Mouse (Mus musculus) urinary bladder, adult 18-20 months (tissue): ENCODE results near the gene Rorb.

ENCODE experiments used
- DNase-seq, 2 experiments: peaks; one replicate each; pipeline ENCODE4 v3.0.0; 2022; ENCODE audit warnings: low spot score in 2 of 2, mixed read lengths in 2 of 2

Gene Rorb

GRCm38 (mm10) chr19:19110793-19111427, at the start of gene Rorb:
Gene Rorb, minus strand, starts transcription at chr19:19111196.
- peak; percentile 54 to 58 for DNase-seq

- DNase-seq: no peak
Observed at GRCm38 (mm10) chr19:19148847-19149246, 37.9 kb upstream of the Rorb start.

- DNase-seq: no peak
Observed at GRCm38 (mm10) chr19:19144447-19144846, 33.5 kb upstream of the Rorb start.

GRCm38 (mm10) chr19:19136856-19137255, 25.9 kb upstream of the Rorb start:
- no peak for DNase-seq

GRCm38 (mm10) chr19:19135838-19136237, 24.8 kb upstream of the Rorb start:
- no peak for DNase-seq

- DNase-seq: no peak
Observed at GRCm38 (mm10) chr19:19122324-19122723, 11.3 kb upstream of the Rorb start.

- no peak for DNase-seq
Observed at GRCm38 (mm10) chr19:19112180-19112579, 1.2 kb upstream of the Rorb start.

- DNase-seq: no peak
Observed at GRCm38 (mm10) chr19:19111428-19112170, 603 bp upstream of the Rorb start.

GRCm38 (mm10) chr19:19110011-19110768, 806 bp downstream of the Rorb start:
- DNase-seq: peak in 1 of 2 experiments; percentile 25

GRCm38 (mm10) chr19:19108596-19109381, 2.2 kb downstream of the Rorb start:
- no peak for DNase-seq

GRCm38 (mm10) chr19:19104581-19104980, 6.4 kb downstream of the Rorb start:
- no peak for DNase-seq

- no peak for DNase-seq
Observed at GRCm38 (mm10) chr19:19097149-19097548, 13.8 kb downstream of the Rorb start.

- DNase-seq: no peak
Observed at GRCm38 (mm10) chr19:19089427-19089826, 21.6 kb downstream of the Rorb start.

GRCm38 (mm10) chr19:19077880-19078279, 33.1 kb downstream of the Rorb start:
- DNase-seq: no peak

- no peak for DNase-seq
Observed at GRCm38 (mm10) chr19:19074756-19075155, 36.2 kb downstream of the Rorb start.

- no peak for DNase-seq
Observed at GRCm38 (mm10) chr19:19058710-19059398, 52.1 kb downstream of the Rorb start.

- no peak for DNase-seq
Observed at GRCm38 (mm10) chr19:19058201-19058600, 52.8 kb downstream of the Rorb start.

- DNase-seq: no peak
Observed at GRCm38 (mm10) chr19:19043138-19043537, 67.9 kb downstream of the Rorb start.

GRCm38 (mm10) chr19:19040800-19041199, 70.2 kb downstream of the Rorb start:
- no peak for DNase-seq

- no peak for DNase-seq
Observed at GRCm38 (mm10) chr19:19034482-19035315, 76.3 kb downstream of the Rorb start.
